Mouse (Mus musculus): ENCODE results near the gene Icosl. TPM values are rescaled to one million over a fixed set of nuclear protein-coding genes. Genes with fewer than 3 reads are reported as not detected.

Gene Icosl
- polyA plus RNA-seq, 1 experiment, result 0.02 TPM

GRCm38 (mm10) chr10:78031987-78032386, 37.1 kb upstream of the Icosl start:
- H3K4me2 ChIP-seq (ENCODE audit: low read depth), result no peak overlapping the region
- no peak for TF ChIP-seq MYOG (IDR thresholded peaks at IDR 0.05; ENCODE audit: control insufficient read depth in 1 of 3, insufficient read depth in 1 of 3, insufficient read length in 2 of 3, low read depth in 2 of 3)
- TF ChIP-seq POLR2A (IDR thresholded peaks at IDR 0.05; ENCODE audit: insufficient read length, low read depth), result no peak
- no peak for TF ChIP-seq MAX (IDR thresholded peaks at IDR 0.05; ENCODE audit: low read depth)
- no peak for TF ChIP-seq E2F4 (IDR thresholded peaks at IDR 0.05; ENCODE audit: insufficient read depth)
- no peak for TF ChIP-seq REST (IDR thresholded peaks at IDR 0.05; ENCODE audit: insufficient read depth, insufficient read length)
- no peak for TF ChIP-seq CEBPB (IDR thresholded peaks at IDR 0.05; ENCODE audit: insufficient read depth, poor library complexity, severe bottlenecking)
- no peak for TF ChIP-seq TCF3 (IDR thresholded peaks at IDR 0.05; ENCODE audit: insufficient read length, low read depth)
- no peak for TF ChIP-seq TCF12 (IDR thresholded peaks at IDR 0.05; ENCODE audit: insufficient read depth, poor library complexity, severe bottlenecking)
- no peak for TF ChIP-seq USF1 (IDR thresholded peaks at IDR 0.05; ENCODE audit: low read depth)
- no peak for TF ChIP-seq SRF (IDR thresholded peaks at IDR 0.05; ENCODE audit: control insufficient read depth, insufficient read length, low read depth)
- TF ChIP-seq POLR2AphosphoS2 (IDR thresholded peaks at IDR 0.05; ENCODE audit: insufficient read length, low read depth), result no peak
- TF ChIP-seq MYOD1 (IDR thresholded peaks at IDR 0.05; ENCODE audit: control insufficient read depth in 1 of 3, insufficient read length in 2 of 3, low read depth in 2 of 3), result no peak
- no peak overlapping the region for H3ac ChIP-seq (ENCODE audit: control insufficient read depth, insufficient read length)
- H3K27me3 ChIP-seq (ENCODE audit: control insufficient read depth, insufficient read depth, insufficient read length), result peaks cover 29% of the 10 kb centered on the region
- H3K4me3 ChIP-seq, result no peak overlapping the region
- no peaks in the 10 kb centered on the region for H3K79me2 ChIP-seq (ENCODE audit: control insufficient read depth, insufficient read depth)
- H3K36me3 ChIP-seq (ENCODE audit: control insufficient read depth, insufficient read depth), result no peaks in the 10 kb centered on the region

GRCm38 (mm10) chr10:78037139-78037538, 32.0 kb upstream of the Icosl start:
- peaks cover 28% of the 10 kb centered on the region for H3K27me3 ChIP-seq (ENCODE audit: control insufficient read depth, insufficient read depth, insufficient read length)
- TF ChIP-seq MYOG (IDR thresholded peaks at IDR 0.05; ENCODE audit: control insufficient read depth in 1 of 3, insufficient read depth in 1 of 3, insufficient read length in 2 of 3, low read depth in 2 of 3), result no peak
- TF ChIP-seq POLR2AphosphoS2 (IDR thresholded peaks at IDR 0.05; ENCODE audit: insufficient read length, low read depth), result no peak
- no peak for TF ChIP-seq POLR2A (IDR thresholded peaks at IDR 0.05; ENCODE audit: insufficient read length, low read depth)
- no peak for TF ChIP-seq USF1 (IDR thresholded peaks at IDR 0.05; ENCODE audit: low read depth)
- no peak for TF ChIP-seq MYOD1 (IDR thresholded peaks at IDR 0.05; ENCODE audit: control insufficient read depth in 1 of 3, insufficient read length in 2 of 3, low read depth in 2 of 3)
- no peak for TF ChIP-seq TCF3 (IDR thresholded peaks at IDR 0.05; ENCODE audit: insufficient read length, low read depth)
- no peak for TF ChIP-seq TCF12 (IDR thresholded peaks at IDR 0.05; ENCODE audit: insufficient read depth, poor library complexity, severe bottlenecking)
- TF ChIP-seq REST (IDR thresholded peaks at IDR 0.05; ENCODE audit: insufficient read depth, insufficient read length), result no peak
- no peak for TF ChIP-seq CEBPB (IDR thresholded peaks at IDR 0.05; ENCODE audit: insufficient read depth, poor library complexity, severe bottlenecking)
- TF ChIP-seq E2F4 (IDR thresholded peaks at IDR 0.05; ENCODE audit: insufficient read depth), result no peak
- no peak for TF ChIP-seq MAX (IDR thresholded peaks at IDR 0.05; ENCODE audit: low read depth)
- TF ChIP-seq SRF (IDR thresholded peaks at IDR 0.05; ENCODE audit: control insufficient read depth, insufficient read length, low read depth), result no peak
- H3K4me3 ChIP-seq, result no peak overlapping the region
- H3K79me2 ChIP-seq (ENCODE audit: control insufficient read depth, insufficient read depth), result no peaks in the 10 kb centered on the region
- H3K36me3 ChIP-seq (ENCODE audit: control insufficient read depth, insufficient read depth), result no peaks in the 10 kb centered on the region
- H3ac ChIP-seq (ENCODE audit: control insufficient read depth, insufficient read length), result no peak overlapping the region
- no peak overlapping the region for H3K4me2 ChIP-seq (ENCODE audit: low read depth)

GRCm38 (mm10) chr10:78041647-78042046, 27.5 kb upstream of the Icosl start, which contains the start of gene Dnmt3l:
Dnmt3l (plus strand) TSS chr10:78041947.
- Histone ChIP-seq H3K36me3 (ENCODE audit: control insufficient read depth, insufficient read depth) (no peaks in the 10 kb centered on the region), H3K4me3 (no peak within 1 kb of the TSS), H3K79me2 (ENCODE audit: control insufficient read depth, insufficient read depth) (no peaks in the 10 kb centered on the region), H3ac (ENCODE audit: control insufficient read depth, insufficient read length) (no peak within 1 kb of the TSS), H3K27me3 (ENCODE audit: control insufficient read depth, insufficient read depth, insufficient read length) (peaks cover 19% of the 10 kb centered on the region), H3K4me2 (ENCODE audit: low read depth) (no peak within 1 kb of the TSS)
- TF ChIP-seq CEBPB (IDR thresholded peaks at IDR 0.05; ENCODE audit: insufficient read depth, poor library complexity, severe bottlenecking), result no peak
- no peak for TF ChIP-seq TCF12 (IDR thresholded peaks at IDR 0.05; ENCODE audit: insufficient read depth, poor library complexity, severe bottlenecking)
- no peak for TF ChIP-seq USF1 (IDR thresholded peaks at IDR 0.05; ENCODE audit: low read depth)
- no peak for TF ChIP-seq REST (IDR thresholded peaks at IDR 0.05; ENCODE audit: insufficient read depth, insufficient read length)
- no peak for TF ChIP-seq E2F4 (IDR thresholded peaks at IDR 0.05; ENCODE audit: insufficient read depth)
- no peak for TF ChIP-seq MYOD1 (IDR thresholded peaks at IDR 0.05; ENCODE audit: control insufficient read depth in 1 of 3, insufficient read length in 2 of 3, low read depth in 2 of 3)
- no peak for TF ChIP-seq TCF3 (IDR thresholded peaks at IDR 0.05; ENCODE audit: insufficient read length, low read depth)
- TF ChIP-seq SRF (IDR thresholded peaks at IDR 0.05; ENCODE audit: control insufficient read depth, insufficient read length, low read depth), result no peak
- TF ChIP-seq POLR2A (IDR thresholded peaks at IDR 0.05; ENCODE audit: insufficient read length, low read depth), result no peak

- peaks cover 16% of the 10 kb centered on the region for H3K27me3 ChIP-seq (ENCODE audit: control insufficient read depth, insufficient read depth, insufficient read length)
These were observed 27.0 kb upstream of the Icosl start for GRCm38 (mm10) chr10:78042096-78042495.

More at GRCm38 (mm10) chr10:78042096-78042495, 27.0 kb upstream of the Icosl start:
- TF ChIP-seq REST (IDR thresholded peaks at IDR 0.05; ENCODE audit: insufficient read depth, insufficient read length) (no peak), TCF12 (IDR thresholded peaks at IDR 0.05; ENCODE audit: insufficient read depth, poor library complexity, severe bottlenecking) (no peak), E2F4 (IDR thresholded peaks at IDR 0.05; ENCODE audit: insufficient read depth) (no peak), TCF3 (IDR thresholded peaks at IDR 0.05; ENCODE audit: insufficient read length, low read depth) (no peak)
- Histone ChIP-seq H3K4me3 (no peak overlapping the region), H3ac (ENCODE audit: control insufficient read depth, insufficient read length) (no peak overlapping the region), H3K79me2 (ENCODE audit: control insufficient read depth, insufficient read depth) (no peaks in the 10 kb centered on the region), H3K36me3 (ENCODE audit: control insufficient read depth, insufficient read depth) (no peaks in the 10 kb centered on the region), H3K4me2 (ENCODE audit: low read depth) (no peak overlapping the region)
